Mouse (Mus musculus) embryonic facial prominence, embryonic 14.5 days (tissue): ENCODE measurements around the gene Tanc2. TPM values are rescaled to one million over a fixed set of nuclear protein-coding genes. Genes with fewer than 3 reads are reported as not detected.

ENCODE experiments used
- ATAC-seq: fragments of 200-750 bp; cut with Nextera tagmentation; 2 replicates; pipeline ENCODE4 v1.8.0; 2017; ENCODE audit warnings: low read depth, moderate number of reproducible peaks, moderate TSS enrichment
- DNase-seq: peaks from one replicate; pipeline ENCODE4 v3.0.0-alpha.2; 2015; ENCODE audit warnings: low spot score
- H3K27ac ChIP-seq: fragments of 300-500 bp; sonication (generic); replicated peaks from 2 replicates; pipeline ENCODE4 v1.5.1; 2014; ENCODE audit warnings: low read depth, mild to moderate bottlenecking, low read length, moderate library complexity
- H3K27me3 ChIP-seq: fragments of 300-500 bp; sonication (generic); replicated peaks from 2 replicates; pipeline ENCODE4 v1.6.1; 2014; ENCODE audit warnings: low read length; ENCODE audit not compliant: control insufficient read depth, insufficient read depth
- H3K36me3 ChIP-seq: fragments of 300-500 bp; sonication (generic); 2 replicates; pipeline ENCODE4 v1.6.1; 2014; ENCODE audit warnings: low read length, mixed read lengths; ENCODE audit not compliant: control insufficient read depth, insufficient read depth
- H3K4me1 ChIP-seq: fragments of 300-500 bp; sonication (generic); 2 replicates; pipeline ENCODE4 v1.6.1; 2014; ENCODE audit warnings: antibody characterized with exemption, low read length; ENCODE audit not compliant: control insufficient read depth, insufficient read depth
- H3K4me2 ChIP-seq: fragments of 300-500 bp; sonication (generic); 2 replicates; pipeline ENCODE4 v1.6.1; 2014; ENCODE audit warnings: low read depth, mild to moderate bottlenecking, low read length, moderate library complexity, mixed read lengths
- H3K4me3 ChIP-seq: fragments of 300-500 bp; sonication (generic); 2 replicates; pipeline ENCODE4 v1.5.1; 2014; ENCODE audit warnings: low read depth, mild to moderate bottlenecking, low read length
- H3K9ac ChIP-seq: fragments of 300-500 bp; sonication (generic); 2 replicates; pipeline ENCODE4 v1.6.1; 2014; ENCODE audit warnings: low read depth, mild to moderate bottlenecking, low read length, moderate library complexity, mixed read lengths
- H3K9me3 ChIP-seq: fragments of 300-500 bp; sonication (generic); 2 replicates; pipeline ENCODE4 v1.6.1; 2016; ENCODE audit warnings: low read length; ENCODE audit not compliant: control insufficient read depth
- WGBS: fragments of 180-500 bp; shearing (Covaris S2); extraction: QIAGEN DNeasy Blood & Tissue Kit; methylation state at CpG from one replicate; pipeline ENCODE4 v1.1.7; 2014; 5-methylcytosine and 5-hydroxymethylcytosine counted together
- polyA plus RNA-seq: library from polyadenylated mRNA; unstranded; fragments of >200 nt; fragmentation: Nextera tagmentation; extraction: Ambion mirVana; gene quantifications from 2 replicates; pipeline ENCODE4 v1.2.1, GENCODE M21; 2014

Tanc2 gene
- polyA plus RNA-seq, 1 experiment from 2014 or later = 13.7 TPM

- DNase-seq = peak; percentile 40
Measured at GRCm38 (mm10) chr11:105557285-105557684, 32.5 kb upstream of the Tanc2 start.

GRCm38 (mm10) chr11:105558091-105558490 lies 31.7 kb upstream of the Tanc2 start:
- DNase-seq (peak; percentile 51), ATAC-seq (no peak)
- Histone ChIP-seq H3K27me3 (no peaks in the 10 kb centered on the region), H3K27ac (no peak overlapping the region), H3K4me1 (peaks cover 9% of the 10 kb centered on the region; the same call in 1 of the 2 replicates), H3K9me3 (no peaks in the 10 kb centered on the region), H3K4me3 (no peak overlapping the region), H3K36me3 (no peaks in the 10 kb centered on the region), H3K9ac (no peak overlapping the region), H3K4me2 (no peak overlapping the region)

More at GRCm38 (mm10) chr11:105557285-105557684, 32.5 kb upstream of the Tanc2 start:
- peaks cover 9% of the 10 kb centered on the region; the same call in 1 of the 2 replicates for H3K4me1 ChIP-seq
- ATAC-seq = no peak
- 63% methylated on average over 8 of the region's 8 CpGs for whole genome bisulfite sequencing
- no peaks in the 10 kb centered on the region for H3K27me3 ChIP-seq
- no peak overlapping the region for H3K27ac ChIP-seq
- H3K4me2 ChIP-seq = no peak overlapping the region
- no peak overlapping the region for H3K4me3 ChIP-seq
- H3K9ac ChIP-seq = no peak overlapping the region
- no peaks in the 10 kb centered on the region for H3K36me3 ChIP-seq
- H3K9me3 ChIP-seq = no peaks in the 10 kb centered on the region

- H3K4me1 ChIP-seq = peaks cover 9% of the 10 kb centered on the region; the same call in 1 of the 2 replicates
- no peak for DNase-seq
- 77% methylated on average over 6 of the region's 6 CpGs for WGBS
Measured at GRCm38 (mm10) chr11:105558803-105559505, 30.8 kb upstream of the Tanc2 start.

GRCm38 (mm10) chr11:105563546-105563945 lies 26.2 kb upstream of the Tanc2 start:
- Histone ChIP-seq H3K27ac (no peak overlapping the region), H3K9ac (no peak overlapping the region), H3K36me3 (no peaks in the 10 kb centered on the region), H3K4me2 (no peak overlapping the region), H3K9me3 (no peaks in the 10 kb centered on the region), H3K4me3 (no peak overlapping the region), H3K27me3 (no peaks in the 10 kb centered on the region), H3K4me1 (no peaks in the 10 kb centered on the region)
- no peak for ATAC-seq
- 92% methylated on average over 3 of the region's 3 CpGs for WGBS
- DNase-seq = no peak

More at GRCm38 (mm10) chr11:105558803-105559505, 30.8 kb upstream of the Tanc2 start:
- ATAC-seq = no peak
- no peaks in the 10 kb centered on the region for H3K9me3 ChIP-seq
- no peak overlapping the region for H3K4me2 ChIP-seq
- H3K27ac ChIP-seq = no peak overlapping the region
- H3K9ac ChIP-seq = no peak overlapping the region
- H3K4me3 ChIP-seq = no peak overlapping the region
- H3K36me3 ChIP-seq = no peaks in the 10 kb centered on the region
- no peaks in the 10 kb centered on the region for H3K27me3 ChIP-seq

GRCm38 (mm10) chr11:105567221-105567641 lies 22.6 kb upstream of the Tanc2 start:
- 62% methylated on average over 1 of the region's 1 CpGs for WGBS
- H3K4me2 ChIP-seq = no peak overlapping the region
- no peak overlapping the region for H3K4me3 ChIP-seq
- no peak for ATAC-seq
- no peak for DNase-seq
- H3K36me3 ChIP-seq = no peaks in the 10 kb centered on the region
- H3K9me3 ChIP-seq = no peaks in the 10 kb centered on the region
- no peaks in the 10 kb centered on the region for H3K27me3 ChIP-seq
- no peak overlapping the region for H3K27ac ChIP-seq
- H3K9ac ChIP-seq = no peak overlapping the region
- no peaks in the 10 kb centered on the region for H3K4me1 ChIP-seq

GRCm38 (mm10) chr11:105571996-105572395 lies 17.8 kb upstream of the Tanc2 start:
- H3K27ac ChIP-seq = no peak overlapping the region
- no peaks in the 10 kb centered on the region for H3K9me3 ChIP-seq
- no peak for DNase-seq
- H3K4me2 ChIP-seq = no peak overlapping the region
- WGBS = 45% methylated on average over 8 of the region's 8 CpGs
- H3K36me3 ChIP-seq = no peaks in the 10 kb centered on the region
- no peak overlapping the region for H3K9ac ChIP-seq
- no peak for ATAC-seq
- H3K4me1 ChIP-seq = no peaks in the 10 kb centered on the region
- H3K27me3 ChIP-seq = no peaks in the 10 kb centered on the region
- no peak overlapping the region for H3K4me3 ChIP-seq

- no peak overlapping the region for H3K4me2 ChIP-seq
- H3K4me3 ChIP-seq = no peak overlapping the region
- no peaks in the 10 kb centered on the region for H3K27me3 ChIP-seq
- ATAC-seq (no peak), DNase-seq (no peak)
- WGBS = 47% methylated on average over 7 of the region's 7 CpGs
- H3K9ac ChIP-seq = no peak overlapping the region
- no peaks in the 10 kb centered on the region for H3K9me3 ChIP-seq
- H3K4me1 ChIP-seq = no peaks in the 10 kb centered on the region
- H3K36me3 ChIP-seq = no peaks in the 10 kb centered on the region
- H3K27ac ChIP-seq = no peak overlapping the region
Measured at GRCm38 (mm10) chr11:105574241-105574640, 15.5 kb upstream of the Tanc2 start.

GRCm38 (mm10) chr11:105577211-105577610 lies 12.6 kb upstream of the Tanc2 start:
- DNase-seq (no peak), ATAC-seq (no peak)
- Histone ChIP-seq H3K27ac (no peak overlapping the region), H3K27me3 (no peaks in the 10 kb centered on the region), H3K9ac (no peak overlapping the region), H3K36me3 (no peaks in the 10 kb centered on the region), H3K4me2 (no peak overlapping the region), H3K9me3 (peaks cover 7% of the 10 kb centered on the region; the same call in 1 of the 2 replicates), H3K4me3 (no peak overlapping the region), H3K4me1 (no peaks in the 10 kb centered on the region)

- no peaks in the 10 kb centered on the region for H3K4me1 ChIP-seq
- ATAC-seq = no peak
- H3K4me3 ChIP-seq = no peak overlapping the region
- no peak overlapping the region for H3K4me2 ChIP-seq
- H3K27ac ChIP-seq = no peak overlapping the region
- 87% methylated on average over 3 of the region's 3 CpGs for WGBS
- no peak for DNase-seq
- H3K9ac ChIP-seq = no peak overlapping the region
- H3K36me3 ChIP-seq = no peaks in the 10 kb centered on the region
- no peaks in the 10 kb centered on the region for H3K27me3 ChIP-seq
- H3K9me3 ChIP-seq = peaks cover 7% of the 10 kb centered on the region; the same call in 1 of the 2 replicates
Measured at GRCm38 (mm10) chr11:105582020-105582419, 7.8 kb upstream of the Tanc2 start.
